Mouse (Mus musculus): ENCODE data around the gene Gins2.

- TF ChIP-seq CTCF (IDR thresholded peaks at IDR 0.05; ENCODE audit: control insufficient read depth, insufficient read depth, insufficient replicate concordance, low read depth, low read length) (no peak), POLR2A (IDR thresholded peaks at IDR 0.05; ENCODE audit: control insufficient read depth, low read depth, low read length) (no peak)
Observed at GRCm38 (mm10) chr8:120530954-120531656, 58.0 kb downstream of the Gins2 start.

All from testis, adult 2 months (tissue).